Mouse (Mus musculus) layer of hippocampus, postnatal 14 days (tissue): ENCODE measurements around the gene Actg1. TPM values are rescaled to one million over a fixed set of nuclear protein-coding genes. Genes with fewer than 3 reads are reported as not detected.
A peak's percentile ranks its signal among the peaks of the same experiment; 100 is the strongest.

Experiments
- DNase-seq, 2 experiments: peaks; one replicate each; pipeline ENCODE4 v3.0.0; 2021 to 2022; ENCODE audit warnings: low spot score in 2 of 2, mixed read lengths in 1 of 2
- long read RNA-seq, 2 experiments: library from polyadenylated mRNA; stranded (forward); transcript quantifications; one replicate each; pipeline ENCODE4 v2.0.0; 2021
- total RNA-seq, 2 experiments: library from RNA; stranded (reverse); gene quantifications; 2 replicates each; pipeline ENCODE4 v1.2.3; 2021

Gene Actg1
- total RNA-seq = 1,000 to 10,000 TPM; 1,835 to 1,925 TPM
- long read RNA-seq, experiment 1, transcript Actg1-204 (5 exons, 1,827 nt) = minor isoform, 44 of 1,798 reads
- long read RNA-seq, experiment 1, transcript Actg1-202 (6 exons, 1,952 nt) = major isoform, 1,583 of 1,798 reads
- long read RNA-seq, experiment 1, partial matches to known transcripts = 128 of 1,798 reads
- long read RNA-seq, experiment 1, other reads (novel, unspliced or antisense) = 43 of 1,798 reads
- long read RNA-seq, experiment 2, transcript Actg1-204 (5 exons, 1,827 nt) = minor isoform, 49 of 2,142 reads
- long read RNA-seq, experiment 2, transcript Actg1-202 (6 exons, 1,952 nt) = major isoform, 1,843 of 2,142 reads
- long read RNA-seq, experiment 2, partial matches to known transcripts = 158 of 2,142 reads
- long read RNA-seq, experiment 2, other reads (novel, unspliced or antisense) = 88 of 2,142 reads

- peak; percentile 85 to 89 for DNase-seq
Observed at GRCm38 (mm10) chr11:120347791-120348683, at the start of gene Actg1. Gene Actg1, minus strand, starts transcription at chr11:120348542.

- DNase-seq = no peak
Observed at GRCm38 (mm10) chr11:120397602-120398001, 49.3 kb upstream of the Actg1 start.

DNA sequence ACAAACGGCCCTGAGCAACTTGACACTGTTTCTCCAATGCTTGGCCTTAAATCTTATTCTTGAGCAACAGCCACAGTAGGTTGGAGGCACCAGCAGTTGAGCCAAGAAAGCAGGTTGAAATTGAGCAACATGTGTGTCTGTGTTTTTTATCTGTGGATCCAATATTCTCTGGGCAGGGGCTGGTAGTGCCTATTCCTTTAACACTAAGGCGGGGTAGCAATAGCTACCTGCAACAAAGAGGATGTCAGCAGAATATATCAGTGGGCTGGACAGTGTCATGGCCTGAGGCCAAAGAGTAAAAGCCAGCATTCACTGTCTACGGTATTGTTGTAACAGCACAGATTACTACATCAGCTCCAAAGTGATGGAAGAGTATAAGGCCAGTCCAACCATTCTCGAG, 47.3 kb upstream of the Actg1 start:
- DNase-seq = no peak

- no peak for DNase-seq
Observed at GRCm38 (mm10) chr11:120388580-120388979, 40.2 kb upstream of the Actg1 start.

- no peak for DNase-seq
Observed at GRCm38 (mm10) chr11:120387157-120387556, 38.8 kb upstream of the Actg1 start.

DNA sequence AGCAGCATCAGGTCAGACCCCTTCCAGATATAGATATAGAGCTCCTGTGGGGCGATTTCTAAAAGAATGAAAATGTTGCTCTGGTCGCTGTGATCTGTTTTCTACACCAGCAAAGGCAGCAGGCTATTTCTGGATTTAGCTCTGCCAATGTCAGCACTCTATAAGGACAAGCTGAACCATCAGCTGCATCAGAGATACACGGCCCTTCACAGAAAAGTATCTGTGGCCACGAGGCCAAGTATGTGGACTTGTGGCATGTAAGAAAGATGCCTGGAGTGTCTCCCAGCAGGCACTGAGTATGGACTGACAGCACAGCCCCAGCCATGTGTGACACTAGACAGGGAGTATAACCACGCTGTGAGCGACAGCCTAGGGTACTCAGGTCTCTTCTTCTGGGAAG, 38.3 kb upstream of the Actg1 start:
- no peak for DNase-seq

DNA sequence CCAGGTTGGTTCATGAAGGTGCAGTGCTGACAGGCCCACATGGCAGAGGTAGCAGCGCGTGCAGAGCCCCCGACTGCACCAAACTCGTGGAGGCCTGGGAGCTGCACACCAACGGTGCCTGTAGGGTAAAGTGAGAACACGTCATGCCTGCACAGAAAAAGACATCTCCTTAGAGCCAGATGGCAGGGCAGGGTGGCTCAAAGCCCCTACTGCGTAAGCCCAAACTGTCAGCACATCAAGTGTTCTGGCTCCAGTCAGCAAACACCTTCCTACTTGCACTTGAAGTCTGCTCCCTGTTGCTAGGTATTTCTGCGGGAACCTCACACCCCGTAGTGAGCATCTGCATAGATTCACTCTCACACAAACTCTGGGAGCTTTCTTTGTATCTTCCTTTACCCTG, 34.2 kb upstream of the Actg1 start:
- DNase-seq = no peak

DNA sequence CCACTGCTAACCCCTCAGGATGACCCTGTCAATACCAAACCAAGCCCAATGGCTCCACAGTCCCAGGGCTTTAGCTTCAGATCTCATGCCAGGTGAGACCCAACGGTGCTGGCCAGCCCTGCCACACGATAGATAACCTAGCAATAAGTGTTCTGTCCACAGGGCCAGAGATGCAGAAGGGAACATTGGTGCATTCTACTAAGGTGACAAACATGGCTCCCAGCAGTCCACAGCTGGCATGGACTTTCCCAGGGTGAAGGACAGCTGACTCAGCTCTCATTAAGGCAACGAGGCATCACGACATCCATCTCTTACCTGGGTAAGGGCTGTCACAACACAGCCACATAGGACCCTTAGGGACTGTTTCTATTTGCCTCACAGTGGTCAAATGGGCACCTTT, 32.8 kb upstream of the Actg1 start:
- DNase-seq = no peak

- no peak for DNase-seq
Observed at GRCm38 (mm10) chr11:120380271-120380670, 31.9 kb upstream of the Actg1 start.

DNA sequence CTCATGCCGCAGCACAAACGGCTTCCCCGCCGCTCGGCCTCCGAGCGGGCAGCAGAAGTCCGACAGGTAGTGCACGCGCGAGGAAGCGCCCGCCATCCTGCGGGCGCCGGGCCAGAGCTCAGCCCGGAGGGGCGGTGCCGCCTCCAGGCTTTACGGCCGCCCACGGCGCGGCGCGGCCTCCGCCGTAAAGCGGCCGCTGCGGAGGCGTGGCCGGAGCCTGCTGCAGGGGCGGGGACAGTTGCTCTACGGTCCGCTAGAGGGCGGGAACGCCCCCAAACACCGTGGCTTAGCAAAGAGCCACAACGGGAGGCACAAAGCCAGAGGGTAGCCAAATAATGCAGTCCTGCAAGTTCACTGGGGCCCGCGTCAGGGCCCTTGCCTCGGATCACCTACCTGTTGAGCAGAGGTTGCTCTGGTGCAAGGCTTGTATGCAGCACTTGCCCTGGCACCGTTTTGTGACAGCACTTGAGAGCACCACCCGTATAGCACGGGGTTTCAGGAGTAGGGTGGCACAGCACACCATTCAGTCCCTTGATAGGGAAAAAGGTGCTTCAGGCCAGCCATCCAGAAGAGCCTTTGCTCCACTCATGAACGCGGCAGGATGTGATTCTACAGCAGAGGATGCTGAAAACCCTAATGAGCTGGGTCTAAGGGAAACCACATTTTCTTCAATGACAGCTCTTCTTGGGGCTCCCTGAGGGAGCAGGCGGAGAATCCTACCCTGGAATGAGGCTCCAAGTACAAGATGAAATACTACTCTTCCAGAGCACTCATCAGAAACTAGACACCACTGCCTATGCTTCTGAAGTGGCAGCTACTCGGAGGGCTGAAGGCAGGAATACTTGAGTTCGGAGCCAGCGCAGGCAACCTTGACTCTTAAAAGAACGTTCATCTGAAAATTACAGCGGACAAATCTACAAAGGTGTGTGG, 30.5 kb upstream of the Actg1 start, which contains the start of gene Faap100:
Gene Faap100 (minus strand): TSS at position 154 of the 930 bp plus-strand sequence.
- DNase-seq = peak; percentile 88

DNA sequence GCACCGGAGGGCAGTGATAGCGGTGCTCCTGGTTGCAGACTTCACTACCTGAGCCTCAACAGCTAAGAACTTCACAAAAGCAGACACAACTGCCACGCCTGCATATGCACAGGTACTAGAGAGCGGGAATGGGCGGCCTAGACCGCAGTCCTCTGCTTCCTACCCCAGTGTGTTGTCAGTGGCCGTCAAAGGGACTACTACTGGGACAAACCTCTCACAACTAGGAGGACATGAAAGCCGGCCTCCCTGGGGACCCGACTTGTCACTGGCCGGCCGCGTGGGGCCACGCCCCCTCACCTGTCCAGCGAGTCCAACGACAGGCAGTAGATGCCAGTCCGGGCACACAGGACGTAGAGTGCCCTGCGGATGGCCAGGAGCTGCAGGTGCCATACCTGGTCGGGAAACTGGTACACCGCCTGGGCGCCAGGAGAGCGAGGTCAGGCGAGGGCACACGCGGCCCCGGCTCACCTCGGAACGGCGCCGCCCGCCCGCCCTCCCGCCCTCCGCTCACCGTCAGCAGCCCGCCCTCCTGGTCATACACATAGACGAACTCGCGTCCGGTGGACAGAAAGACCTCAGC, 29.8 kb upstream of the Actg1 start:
- no peak for DNase-seq

GRCm38 (mm10) chr11:120377337-120377736, 29.0 kb upstream of the Actg1 start:
- no peak for DNase-seq

DNA sequence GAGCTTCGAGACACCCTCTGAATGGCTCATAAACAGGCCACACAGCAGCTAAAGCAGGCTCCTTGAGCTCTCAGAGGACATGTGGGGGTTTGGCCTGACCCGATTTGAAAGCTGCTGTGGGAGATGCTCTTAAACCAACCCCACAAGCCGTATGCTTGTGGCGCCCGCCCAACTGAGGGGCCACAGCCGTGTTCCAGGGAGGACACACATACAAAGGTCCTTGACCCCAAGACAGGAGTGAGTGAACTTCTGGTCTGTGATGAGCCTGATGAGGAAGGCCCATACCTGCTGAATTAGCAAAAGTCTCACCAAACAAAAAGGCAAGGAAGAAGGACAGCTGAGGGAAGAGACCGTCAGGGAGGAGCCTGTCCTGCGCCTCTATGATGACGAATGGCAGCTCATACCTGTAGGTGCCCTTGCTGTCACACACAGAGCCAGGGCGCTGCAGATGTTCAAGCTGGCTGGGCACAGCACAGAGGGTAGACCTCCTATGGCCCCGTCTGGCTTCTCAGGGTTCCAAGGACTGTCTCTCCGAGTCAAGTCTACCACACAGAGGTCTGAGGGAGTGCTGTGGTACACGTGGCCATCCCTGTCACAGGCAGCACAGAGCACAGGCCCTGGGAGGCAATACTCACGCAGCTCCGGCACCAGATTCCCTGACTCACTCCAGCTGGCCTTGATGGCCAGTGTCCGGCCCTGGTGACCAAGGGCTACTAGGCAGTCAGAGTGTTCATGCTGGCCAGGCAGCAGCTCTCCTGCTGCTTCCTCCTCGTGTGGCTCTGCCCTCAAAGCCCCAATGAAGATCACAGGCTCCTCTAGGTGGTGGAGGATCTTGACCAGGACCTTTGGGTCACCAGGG, 28.2 kb upstream of the Actg1 start:
- no peak for DNase-seq

DNA sequence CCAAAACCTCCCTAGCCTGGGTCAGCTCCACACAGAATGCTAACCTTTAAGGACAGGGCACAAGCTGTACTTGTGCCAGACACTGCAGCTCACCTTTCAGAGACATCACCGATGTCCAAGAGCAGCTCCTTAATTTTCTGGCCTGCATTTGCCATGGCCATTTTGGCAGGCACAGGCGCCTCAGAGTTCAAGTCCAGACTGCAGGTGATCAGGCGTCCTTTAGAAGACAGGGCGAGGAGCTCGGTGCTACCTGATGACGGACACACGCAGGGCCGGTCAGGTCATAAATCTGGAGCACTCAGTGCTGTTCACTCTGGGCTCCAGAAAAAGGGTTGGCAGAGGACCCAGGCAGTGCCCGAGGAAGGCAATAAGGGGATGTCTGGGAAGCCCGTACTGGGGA, 27.0 kb upstream of the Actg1 start:
- no peak for DNase-seq

DNA sequence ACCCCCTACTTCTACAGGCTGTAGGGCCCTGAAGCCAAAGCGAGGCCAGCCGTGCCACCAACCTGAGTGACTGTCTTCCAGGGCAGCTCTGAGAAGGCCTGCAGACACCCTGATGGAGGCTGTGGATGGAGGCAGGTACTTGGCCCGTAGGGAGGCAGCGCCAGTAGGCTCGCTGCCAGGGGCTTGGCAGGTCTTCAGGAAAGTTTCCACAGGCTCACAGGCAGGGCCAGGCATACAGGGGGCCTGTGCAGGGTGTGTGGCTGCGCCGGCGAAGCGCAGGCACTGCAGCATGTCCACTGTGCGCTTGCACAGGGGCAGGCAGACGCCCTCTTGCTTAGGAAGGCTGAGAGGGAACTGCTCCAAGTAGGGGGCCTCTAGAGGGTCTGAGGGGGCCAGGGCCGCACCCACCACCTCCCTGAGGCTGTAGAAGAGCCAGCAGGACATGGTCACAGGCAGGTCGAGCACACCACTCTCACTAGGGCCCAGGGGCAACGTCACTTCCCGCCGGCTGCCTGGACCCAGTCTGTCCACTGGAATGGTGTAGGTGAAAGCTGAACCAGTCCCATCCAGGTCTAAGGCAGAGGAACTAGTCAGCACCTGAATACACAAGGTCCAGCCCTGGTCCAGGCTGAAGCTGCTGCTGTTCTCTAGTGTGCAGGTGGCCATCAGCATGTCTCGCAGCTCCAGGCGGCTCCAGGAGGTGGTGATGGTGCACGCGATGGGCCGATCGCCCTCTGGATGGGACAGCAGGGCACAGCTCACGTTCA, 25.7 kb upstream of the Actg1 start:
- no peak for DNase-seq

GRCm38 (mm10) chr11:120373025-120373424, 24.7 kb upstream of the Actg1 start:
- no peak for DNase-seq

- no peak for DNase-seq
Observed at GRCm38 (mm10) chr11:120369656-120370055, 21.3 kb upstream of the Actg1 start.

DNA sequence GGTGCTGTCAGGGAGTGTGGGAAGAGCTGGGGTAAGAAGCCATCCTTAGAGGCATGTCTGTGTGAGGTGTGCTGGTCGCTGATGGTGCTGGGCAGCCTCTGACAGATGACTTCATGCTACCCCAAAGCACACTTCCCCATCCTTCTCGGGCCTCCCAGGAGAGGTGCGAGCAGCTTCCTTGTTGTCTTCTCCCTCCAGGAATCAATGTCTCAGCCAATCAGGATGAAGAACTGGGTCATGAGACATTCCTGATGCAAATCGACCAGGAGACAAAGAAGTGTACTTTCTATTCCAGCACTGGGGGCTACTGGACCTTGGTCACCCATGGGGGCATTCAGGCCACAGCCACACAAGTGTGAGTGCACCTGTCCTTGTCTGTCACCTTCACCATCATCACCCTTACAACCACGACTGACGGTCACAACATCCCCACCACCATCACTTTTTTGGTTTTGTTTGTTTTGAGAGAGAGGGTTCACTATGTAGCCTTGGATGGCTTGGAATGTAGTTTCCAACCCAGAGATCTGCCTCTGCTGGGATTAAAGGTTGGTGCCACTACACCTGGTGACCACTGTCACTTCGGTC, 18.2 kb upstream of the Actg1 start:
- DNase-seq = no peak
